Mouse (Mus musculus): ENCODE measurements around the gene Adck1.

DNA sequence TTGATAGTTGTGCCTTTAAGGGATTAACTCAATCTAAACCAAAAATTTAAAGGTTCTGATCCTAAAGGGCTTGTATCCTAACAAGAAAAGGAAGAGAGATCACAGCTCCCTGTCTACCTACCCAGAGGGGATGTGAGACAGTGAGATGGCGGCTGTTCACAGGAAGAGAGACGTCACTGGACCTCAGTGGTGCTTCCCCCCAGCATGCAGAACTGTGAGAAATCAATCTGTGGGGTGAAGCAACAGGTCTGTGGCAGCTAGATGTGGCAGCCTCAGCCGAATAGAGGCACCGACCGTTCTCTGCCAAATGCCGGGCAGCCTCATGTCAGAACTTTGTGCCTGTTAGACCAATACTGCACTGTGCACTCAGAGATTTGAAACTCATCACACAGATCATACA lies 106.4 kb downstream of the Adck1 start:
- no peak for TF ChIP-seq POLR2A (IDR thresholded peaks at IDR 0.05; ENCODE audit: insufficient read depth, low read length)
- no peak for TF ChIP-seq CTCF (IDR thresholded peaks at IDR 0.05; ENCODE audit: low read depth, low read length)

Data from ES-Bruce4 (cell line).